Mouse (Mus musculus): ENCODE data around the gene Pknox2. TPM values are rescaled to one million over a fixed set of nuclear protein-coding genes. Genes with fewer than 3 reads are reported as not detected.
A peak's percentile ranks its signal among the peaks of the same experiment; 100 is the strongest.

Pknox2 gene
- polyA plus RNA-seq, 1 experiment: 83.7 TPM

DNA sequence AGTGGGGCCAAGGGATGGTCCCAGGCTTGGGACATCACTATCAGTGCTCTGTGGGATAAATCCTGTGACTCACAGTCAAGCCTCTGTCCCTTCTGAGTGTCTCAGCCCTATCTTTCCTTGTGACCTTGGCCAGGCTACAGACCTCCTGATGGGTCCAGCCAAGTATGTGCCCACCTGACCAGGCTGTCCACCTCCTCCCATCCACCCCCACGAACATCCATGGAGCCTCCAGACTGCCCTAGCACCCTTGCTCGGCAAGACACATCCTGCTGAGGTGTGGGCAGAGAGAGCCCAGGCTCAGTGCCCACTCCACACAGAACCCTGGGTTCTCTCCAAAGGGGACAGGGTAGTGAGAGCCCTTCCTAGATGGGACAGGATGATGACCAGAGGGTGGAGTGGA is 204.6 kb downstream of the Pknox2 start:
- no peak for TF ChIP-seq CTCF (IDR thresholded peaks at IDR 0.05; ENCODE audit: control insufficient read depth, insufficient read depth, insufficient replicate concordance, low read depth, low read length)
- no peak for TF ChIP-seq POLR2A (IDR thresholded peaks at IDR 0.05; ENCODE audit: control insufficient read depth, low read depth, low read length)
- Histone ChIP-seq H3K36me3 (ENCODE audit: control insufficient read depth, insufficient read depth, low read length) (no peaks in the 10 kb centered on the region), H3K27ac (ENCODE audit: control insufficient read depth, insufficient read depth, low read depth, low read length) (no peak overlapping the region; the same call in 1 of the 2 replicates), H3K27me3 (ENCODE audit: control insufficient read depth, insufficient read depth, low read length) (no peaks in the 10 kb centered on the region), H3K4me1 (ENCODE audit: control insufficient read depth, insufficient read depth, low read length) (peaks cover 3% of the 10 kb centered on the region; the same call in 1 of the 2 replicates), H3K4me3 (ENCODE audit: control insufficient read depth, low read depth, low read length) (no peak overlapping the region)

- Histone ChIP-seq H3K27ac (ENCODE audit: control insufficient read depth, insufficient read depth, low read depth, low read length) (no peak overlapping the region), H3K36me3 (ENCODE audit: control insufficient read depth, insufficient read depth, low read length) (no peaks in the 10 kb centered on the region), H3K4me1 (ENCODE audit: control insufficient read depth, insufficient read depth, low read length) (peaks cover 3% of the 10 kb centered on the region; the same call in 1 of the 2 replicates), H3K27me3 (ENCODE audit: control insufficient read depth, insufficient read depth, low read length) (no peaks in the 10 kb centered on the region), H3K4me3 (ENCODE audit: control insufficient read depth, low read depth, low read length) (no peak overlapping the region)
- TF ChIP-seq POLR2A (IDR thresholded peaks at IDR 0.05; ENCODE audit: control insufficient read depth, low read depth, low read length): no peak
- TF ChIP-seq CTCF (IDR thresholded peaks at IDR 0.05; ENCODE audit: control insufficient read depth, insufficient read depth, insufficient replicate concordance, low read depth, low read length): no peak
Observed at GRCm38 (mm10) chr9:36942131-36942530, 205.1 kb downstream of the Pknox2 start.

GRCm38 (mm10) chr9:36941565-36941964 is 205.6 kb downstream of the Pknox2 start:
- Histone ChIP-seq H3K27ac (ENCODE audit: control insufficient read depth, insufficient read depth, low read depth, low read length) (no peak overlapping the region), H3K27me3 (ENCODE audit: control insufficient read depth, insufficient read depth, low read length) (no peaks in the 10 kb centered on the region), H3K4me1 (ENCODE audit: control insufficient read depth, insufficient read depth, low read length) (peaks cover 3% of the 10 kb centered on the region; the same call in 1 of the 2 replicates), H3K36me3 (ENCODE audit: control insufficient read depth, insufficient read depth, low read length) (no peaks in the 10 kb centered on the region), H3K4me3 (ENCODE audit: control insufficient read depth, low read depth, low read length) (no peak overlapping the region)
- TF ChIP-seq CTCF (IDR thresholded peaks at IDR 0.05; ENCODE audit: control insufficient read depth, insufficient read depth, insufficient replicate concordance, low read depth, low read length): no peak
- no peak for TF ChIP-seq POLR2A (IDR thresholded peaks at IDR 0.05; ENCODE audit: control insufficient read depth, low read depth, low read length)

GRCm38 (mm10) chr9:36938601-36939078 is 208.6 kb downstream of the Pknox2 start:
- TF ChIP-seq POLR2A (IDR thresholded peaks at IDR 0.05; ENCODE audit: control insufficient read depth, low read depth, low read length): no peak
- TF ChIP-seq CTCF (IDR thresholded peaks at IDR 0.05; ENCODE audit: control insufficient read depth, insufficient read depth, insufficient replicate concordance, low read depth, low read length): no peak
- H3K36me3 ChIP-seq (ENCODE audit: control insufficient read depth, insufficient read depth, low read length): no peaks in the 10 kb centered on the region
- peaks cover 5% of the 10 kb centered on the region for H3K4me1 ChIP-seq (ENCODE audit: control insufficient read depth, insufficient read depth, low read length)
- no peak overlapping the region for H3K4me3 ChIP-seq (ENCODE audit: control insufficient read depth, low read depth, low read length)
- no peak overlapping the region for H3K27ac ChIP-seq (ENCODE audit: control insufficient read depth, insufficient read depth, low read depth, low read length)
- no peaks in the 10 kb centered on the region for H3K27me3 ChIP-seq (ENCODE audit: control insufficient read depth, insufficient read depth, low read length)

- Histone ChIP-seq H3K4me1 (ENCODE audit: control insufficient read depth, insufficient read depth, low read length) (peaks cover 2% of the 10 kb centered on the region), H3K27ac (ENCODE audit: control insufficient read depth, insufficient read depth, low read depth, low read length) (no peak overlapping the region), H3K36me3 (ENCODE audit: control insufficient read depth, insufficient read depth, low read length) (no peaks in the 10 kb centered on the region), H3K27me3 (ENCODE audit: control insufficient read depth, insufficient read depth, low read length) (no peaks in the 10 kb centered on the region), H3K4me3 (ENCODE audit: control insufficient read depth, low read depth, low read length) (no peak overlapping the region)
- no peak for TF ChIP-seq POLR2A (IDR thresholded peaks at IDR 0.05; ENCODE audit: control insufficient read depth, low read depth, low read length)
- TF ChIP-seq CTCF (IDR thresholded peaks at IDR 0.05; ENCODE audit: control insufficient read depth, insufficient read depth, insufficient replicate concordance, low read depth, low read length): peak; percentile 32; the same call in 1 of the 2 replicates
Observed at GRCm38 (mm10) chr9:36933813-36934493, 213.3 kb downstream of the Pknox2 start.

GRCm38 (mm10) chr9:36932950-36933812 is 214.0 kb downstream of the Pknox2 start:
- no peaks in the 10 kb centered on the region for H3K36me3 ChIP-seq (ENCODE audit: control insufficient read depth, insufficient read depth, low read length)
- no peak overlapping the region for H3K4me3 ChIP-seq (ENCODE audit: control insufficient read depth, low read depth, low read length)
- H3K4me1 ChIP-seq (ENCODE audit: control insufficient read depth, insufficient read depth, low read length): peaks cover 2% of the 10 kb centered on the region
- TF ChIP-seq POLR2A (IDR thresholded peaks at IDR 0.05; ENCODE audit: control insufficient read depth, low read depth, low read length) (no peak), CTCF (IDR thresholded peaks at IDR 0.05; ENCODE audit: control insufficient read depth, insufficient read depth, insufficient replicate concordance, low read depth, low read length) (no peak)
- H3K27me3 ChIP-seq (ENCODE audit: control insufficient read depth, insufficient read depth, low read length): no peaks in the 10 kb centered on the region
- no peak overlapping the region for H3K27ac ChIP-seq (ENCODE audit: control insufficient read depth, insufficient read depth, low read depth, low read length)

DNA sequence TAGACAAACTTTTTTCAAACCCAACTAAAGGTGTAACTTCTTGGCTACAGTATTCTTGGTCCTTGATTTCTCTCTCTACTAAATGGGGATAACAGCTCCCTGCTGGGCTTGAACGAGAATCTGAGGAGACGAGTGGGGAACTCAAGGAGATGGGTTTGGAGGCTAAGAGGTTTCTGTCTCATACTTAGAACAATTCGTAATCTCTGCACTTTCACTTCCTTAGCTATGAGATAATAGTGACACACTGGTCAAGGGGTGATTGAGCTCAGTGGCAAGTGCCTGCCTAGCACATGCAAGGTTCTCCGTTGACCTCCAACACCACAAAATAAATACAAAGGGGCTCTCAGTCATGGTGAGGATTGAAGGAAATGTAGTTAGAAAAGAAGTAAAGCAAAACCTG is 215.6 kb downstream of the Pknox2 start:
- no peaks in the 10 kb centered on the region for H3K36me3 ChIP-seq (ENCODE audit: control insufficient read depth, insufficient read depth, low read length)
- TF ChIP-seq POLR2A (IDR thresholded peaks at IDR 0.05; ENCODE audit: control insufficient read depth, low read depth, low read length) (no peak), CTCF (IDR thresholded peaks at IDR 0.05; ENCODE audit: control insufficient read depth, insufficient read depth, insufficient replicate concordance, low read depth, low read length) (no peak)

More for the DNA sequence above, 215.6 kb downstream of the Pknox2 start:
- H3K4me3 ChIP-seq (ENCODE audit: control insufficient read depth, low read depth, low read length): no peak overlapping the region
- H3K27ac ChIP-seq (ENCODE audit: control insufficient read depth, insufficient read depth, low read depth, low read length): no peak overlapping the region
- peaks cover 2% of the 10 kb centered on the region for H3K4me1 ChIP-seq (ENCODE audit: control insufficient read depth, insufficient read depth, low read length)
- H3K27me3 ChIP-seq (ENCODE audit: control insufficient read depth, insufficient read depth, low read length): no peaks in the 10 kb centered on the region
